11 mouse cellular contexts compared by ENCODE assay signal in genomic region chr2:180289440-180290108, GRCm38 (mm10). TPM values are rescaled to one million over a fixed set of nuclear protein-coding genes. Genes with fewer than 3 reads are reported as not detected.
DNase-seq lines count a peak whose midpoint lies in the region; ATAC-seq and TF ChIP-seq lines count a peak whose summit lies in the region.
"Had no signal": no experiment of that assay in that cellular context is flagged by ENCODE, and none has a peak within 500 bp of the region (broad histone marks: within the 10 kb centered on the region; RNA-seq: fewer than 3 reads in every experiment).

TSS of gene Rbbp8nl (minus strand) at chr2:180289879.

- no peak within 1 kb of the TSS for H3K9ac ChIP-seq in forebrain, postnatal 0 days
- no peak within 1 kb of the TSS for H3K9ac ChIP-seq in intestine, embryonic 14.5 days (ENCODE audit: low read length)
- no peak within 1 kb of the TSS for H3K9ac ChIP-seq in limb, embryonic 12.5 days (replicated peaks)
- H3K9ac ChIP-seq in stomach, embryonic 16.5 days (ENCODE audit: low read length), result peak within 1 kb of the TSS; percentile 63
- H3K9ac ChIP-seq: liver, embryonic 15.5 days had no signal

- ATAC-seq in forebrain, postnatal 0 days, result no peak
- ATAC-seq in intestine, embryonic 14.5 days (replicated peaks; ENCODE audit: low FRiP score, low TSS enrichment, low read depth), result peak; percentile 82
- no peak for ATAC-seq in limb, embryonic 12.5 days (ENCODE audit: insufficient number of reproducible peaks, insufficient read depth, low FRiP score, low TSS enrichment, low read depth)
- ATAC-seq in stomach, embryonic 16.5 days (ENCODE audit: insufficient read depth, low FRiP score), result peak; percentile 85

- H3K4me3 ChIP-seq in forebrain, embryonic 10.5 days, result no peak within 1 kb of the TSS
- no peak within 1 kb of the TSS for H3K4me3 ChIP-seq in forebrain, postnatal 0 days (ENCODE audit: low read depth, low read length)
- H3K4me3 ChIP-seq in intestine, embryonic 14.5 days (ENCODE audit: low read depth, low read length), result peak within 1 kb of the TSS; percentile 16; the same call in 1 of the 2 replicates
- H3K4me3 ChIP-seq in limb, embryonic 12.5 days (replicated peaks), result no peak within 1 kb of the TSS
- H3K4me3 ChIP-seq in stomach, embryonic 16.5 days (replicated peaks; ENCODE audit: low read length), result peak within 1 kb of the TSS; percentile 39
- H3K4me3 ChIP-seq: liver, embryonic 15.5 days had no signal

- peak within 1 kb of the TSS; percentile 20; the same call in 1 of the 2 replicates for H3K27ac ChIP-seq in forebrain, embryonic 10.5 days
- H3K27ac ChIP-seq in forebrain, postnatal 0 days (ENCODE audit: low read depth, low read length), result no peak within 1 kb of the TSS
- H3K27ac ChIP-seq in intestine, embryonic 14.5 days (ENCODE audit: low read depth), result peak within 1 kb of the TSS; percentile 75
- 0 out of 2 replicates have a peak within 1 kb of the TSS, but pooled peaks have one; percentile 12 for H3K27ac ChIP-seq in limb, embryonic 12.5 days
- H3K27ac ChIP-seq in stomach, embryonic 16.5 days (ENCODE audit: low read length), result peak within 1 kb of the TSS; percentile 90
- H3K27ac ChIP-seq: liver, embryonic 15.5 days had no signal

- H3K9me3 ChIP-seq in forebrain, embryonic 10.5 days, result no peaks in the 10 kb centered on the region
- no peaks in the 10 kb centered on the region for H3K9me3 ChIP-seq in forebrain, postnatal 0 days (ENCODE audit: low read length)
- H3K9me3 ChIP-seq in intestine, embryonic 14.5 days (ENCODE audit: control insufficient read depth, low read length), result no peaks in the 10 kb centered on the region
- H3K9me3 ChIP-seq in limb, embryonic 12.5 days, result no peaks in the 10 kb centered on the region
- H3K9me3 ChIP-seq in stomach, embryonic 16.5 days (replicated peaks; ENCODE audit: control insufficient read depth, low read length), result no peaks in the 10 kb centered on the region
- H3K9me3 ChIP-seq: liver, embryonic 15.5 days had no signal

- WGBS in forebrain, embryonic 10.5 days, result 38% methylated on average over 16 of the region's 16 CpGs
- 47% methylated on average over 16 of the region's 16 CpGs for WGBS in forebrain, postnatal 0 days
- WGBS in intestine, embryonic 14.5 days, result 38% methylated on average over 16 of the region's 16 CpGs
- WGBS in limb, embryonic 12.5 days, result 44% methylated on average over 16 of the region's 16 CpGs
- 35% methylated on average over 16 of the region's 16 CpGs for WGBS in stomach, embryonic 16.5 days

- TF ChIP-seq CTCF in forebrain, postnatal 0 days (IDR thresholded peaks at IDR 0.05; ENCODE audit: low read depth), result no peak

- no peak within 1 kb of the TSS for H3K4me2 ChIP-seq in forebrain, postnatal 0 days (ENCODE audit: low read depth)
- peak within 1 kb of the TSS; percentile 39 for H3K4me2 ChIP-seq in intestine, embryonic 14.5 days (ENCODE audit: low read length)
- peak within 1 kb of the TSS; percentile 21; the same call in 1 of the 2 replicates for H3K4me2 ChIP-seq in limb, embryonic 12.5 days
- peak within 1 kb of the TSS; percentile 44 for H3K4me2 ChIP-seq in stomach, embryonic 16.5 days (ENCODE audit: low read depth, low read length)
- H3K4me2 ChIP-seq: liver, embryonic 15.5 days had no signal

- no peak for DNase-seq in forebrain, embryonic 10.5 days (ENCODE audit: extremely low spot score, low spot score)
- DNase-seq in forebrain, postnatal 0 days, result no peak
- peak; percentile 88 for DNase-seq in intestine, embryonic 14.5 days (ENCODE audit: low spot score)
- no peak for DNase-seq in thymus, postnatal 36 days
- DNase-seq in gastrocnemius, adult 8-10 months (ENCODE audit: low spot score in 2 of 2), result no peak
- DNase-seq in spleen, postnatal 4 days (ENCODE audit: low spot score in 2 of 2), result no peak
- DNase-seq: cerebellum, adult 9-10 months; retina, postnatal 1 day had no signal

- H3K27me3 ChIP-seq in forebrain, embryonic 10.5 days (ENCODE audit: poor library complexity, severe bottlenecking), result peaks cover 13% of the 10 kb centered on the region
- no peaks in the 10 kb centered on the region for H3K27me3 ChIP-seq in forebrain, postnatal 0 days (ENCODE audit: insufficient read depth, low read length)
- H3K27me3 ChIP-seq in intestine, embryonic 14.5 days (replicated peaks; ENCODE audit: control insufficient read depth, insufficient read depth, low read length), result no peaks in the 10 kb centered on the region
- no peaks in the 10 kb centered on the region; the same call in 1 of the 2 replicates for H3K27me3 ChIP-seq in limb, embryonic 12.5 days
- no peaks in the 10 kb centered on the region for H3K27me3 ChIP-seq in stomach, embryonic 16.5 days (ENCODE audit: control insufficient read depth, insufficient read depth, low read length)
- H3K27me3 ChIP-seq: liver, embryonic 15.5 days had no signal

- peaks cover 14% of the 10 kb centered on the region for H3K4me1 ChIP-seq in forebrain, embryonic 10.5 days
- no peaks in the 10 kb centered on the region for H3K4me1 ChIP-seq in forebrain, postnatal 0 days (ENCODE audit: insufficient read depth)
- peaks cover 16% of the 10 kb centered on the region for H3K4me1 ChIP-seq in intestine, embryonic 14.5 days (replicated peaks; ENCODE audit: control insufficient read depth, insufficient read depth, low read length)
- H3K4me1 ChIP-seq in limb, embryonic 12.5 days (replicated peaks), result peaks cover 9% of the 10 kb centered on the region
- peaks cover 21% of the 10 kb centered on the region for H3K4me1 ChIP-seq in stomach, embryonic 16.5 days (ENCODE audit: control insufficient read depth, insufficient read depth, low read length)
- H3K4me1 ChIP-seq: liver, embryonic 15.5 days had no signal

- no peaks in the 10 kb centered on the region for H3K36me3 ChIP-seq in forebrain, embryonic 10.5 days (replicated peaks)
- H3K36me3 ChIP-seq in forebrain, postnatal 0 days (ENCODE audit: insufficient read depth), result no peaks in the 10 kb centered on the region
- no peaks in the 10 kb centered on the region for H3K36me3 ChIP-seq in intestine, embryonic 14.5 days (ENCODE audit: control insufficient read depth, insufficient read depth, low read length)
- H3K36me3 ChIP-seq in limb, embryonic 12.5 days, result no peaks in the 10 kb centered on the region
- no peaks in the 10 kb centered on the region for H3K36me3 ChIP-seq in stomach, embryonic 16.5 days (ENCODE audit: control insufficient read depth, insufficient read depth, low read length)
- H3K36me3 ChIP-seq: liver, embryonic 15.5 days had no signal

RNA-seq across cellular contexts. Expression of gene Rbbp8nl, which starts in this region (rescaled TPM):
- polyA plus RNA-seq in forebrain, embryonic 10.5 days (2016; fragmentation: Nextera tagmentation; extraction: Ambion mirVana), result 0.32 and 0.35 TPM in 2 replicates
- total RNA-seq in forebrain, postnatal 0 days (2014; rRNA removed), result not detected in 2 replicates
- not detected in 2 replicates for polyA plus RNA-seq in forebrain, postnatal 0 days (2015; fragmentation: Nextera tagmentation; extraction: Ambion mirVana)
- polyA plus RNA-seq in intestine, embryonic 14.5 days (2014; fragmentation: Nextera tagmentation; extraction: Ambion mirVana), result 2.5 and 2.7 TPM in 2 replicates
- polyA plus RNA-seq in limb, embryonic 12.5 days (2016; fragmentation: Nextera tagmentation; extraction: Ambion mirVana), result 0.52 and 0.56 TPM in 2 replicates
- 3.7 and 5.9 TPM in 2 replicates for polyA plus RNA-seq in stomach, embryonic 16.5 days (2015; fragmentation: Nextera tagmentation; extraction: Ambion mirVana)
- total RNA-seq in gastrocnemius, adult 8-10 months (2022), result not detected
- polyA plus RNA-seq: liver, embryonic 15.5 days had no signal

Comparison
In these comparisons a context has a peak if more than half of its experiments do, and no peak if none do; other contexts are left out.
1. H3K4me3 ChIP-seq: peak in intestine, embryonic 14.5 days (single experiment) and stomach, embryonic 16.5 days (single experiment); none in forebrain, embryonic 10.5 days (single experiment), forebrain, postnatal 0 days (single experiment) and limb, embryonic 12.5 days (single experiment).
2. ATAC-seq: peak in intestine, embryonic 14.5 days (single experiment) and stomach, embryonic 16.5 days (single experiment); none in forebrain, postnatal 0 days (single experiment) and limb, embryonic 12.5 days (single experiment).